In the genomic region with DNA sequence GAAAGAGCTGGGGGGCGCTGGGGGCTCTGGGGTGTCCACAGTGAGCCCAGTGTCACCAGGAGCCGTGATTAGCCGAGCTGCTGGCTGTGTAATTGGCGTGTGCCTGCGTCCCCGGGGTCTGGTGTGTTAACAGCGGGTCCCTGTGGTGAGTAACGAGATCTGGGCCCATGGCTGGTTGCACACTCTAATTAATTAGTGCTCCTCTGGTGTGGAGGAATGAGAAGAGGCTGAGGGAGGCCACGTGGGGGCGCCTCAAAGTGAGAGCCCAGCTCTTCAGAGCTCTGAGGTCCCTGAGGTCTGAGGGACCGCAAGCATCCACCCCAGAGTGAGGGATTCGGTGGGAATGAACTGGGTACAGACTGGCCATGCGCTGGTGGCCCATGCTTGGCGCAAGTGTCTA, we compare ENCODE assay signal across 8 mouse cellular contexts. TPM values are rescaled to one million over a fixed set of nuclear protein-coding genes. Genes with fewer than 3 reads are reported as not detected.
A peak's percentile ranks its signal among the peaks of the same experiment; 100 is the strongest.
DNase-seq lines count a peak whose midpoint lies in the region; ATAC-seq and TF ChIP-seq lines count a peak whose summit lies in the region.

No protein-coding gene starts in this region.

- H3K36me3 ChIP-seq in intestine, postnatal 0 days (ENCODE audit: control insufficient read depth, insufficient read depth), result no peaks in the 10 kb centered on the region; the same call in 1 of the 2 replicates
- no peaks in the 10 kb centered on the region for H3K36me3 ChIP-seq in intestine, embryonic 15.5 days

- H3K27me3 ChIP-seq in intestine, postnatal 0 days (replicated peaks; ENCODE audit: control insufficient read depth, insufficient read depth, low read length), result peaks cover 10% of the 10 kb centered on the region
- peaks cover 27% of the 10 kb centered on the region; the same call in 1 of the 2 replicates for H3K27me3 ChIP-seq in intestine, embryonic 15.5 days (replicated peaks)
- no peaks in the 10 kb centered on the region for H3K27me3 ChIP-seq in cerebellum, adult 2 months (ENCODE audit: control insufficient read depth, insufficient read depth, low read length)

- 53% methylated on average over 14 of the region's 14 CpGs for WGBS in intestine, postnatal 0 days
- 56% methylated on average over 14 of the region's 14 CpGs for WGBS in intestine, embryonic 15.5 days
- 27% methylated on average over 14 of the region's 14 CpGs for WGBS in cerebellum, adult 2 months

- ATAC-seq in intestine, postnatal 0 days, result no peak
- no peak for ATAC-seq in intestine, embryonic 15.5 days
- ATAC-seq in granulocyte monocyte progenitor cell, adult 5-6 weeks (replicated peaks; ENCODE audit: poor library complexity, severe bottlenecking), result peak; percentile 28
- no peak for ATAC-seq in erythroblast, adult 5-6 weeks (replicated peaks; ENCODE audit: low FRiP score, poor library complexity, severe bottlenecking)

- no peaks in the 10 kb centered on the region for H3K4me1 ChIP-seq in intestine, postnatal 0 days (replicated peaks; ENCODE audit: control insufficient read depth, insufficient read depth, low read length)
- H3K4me1 ChIP-seq in intestine, embryonic 15.5 days (replicated peaks), result 0 out of 2 replicates have a peak, but pooled peaks cover 6% of the 10 kb centered on the region
- H3K4me1 ChIP-seq in cerebellum, adult 2 months (ENCODE audit: control insufficient read depth, insufficient read depth, low read length), result peaks cover 37% of the 10 kb centered on the region

- H3K4me3 ChIP-seq in intestine, postnatal 0 days (ENCODE audit: low read depth, low read length), result no peak overlapping the region
- H3K4me3 ChIP-seq in intestine, embryonic 15.5 days (replicated peaks), result no peak overlapping the region
- no peak overlapping the region for H3K4me3 ChIP-seq in cerebellum, adult 2 months (replicated peaks; ENCODE audit: insufficient read depth, low read depth, low read length)

- no peaks in the 10 kb centered on the region for H3K9me3 ChIP-seq in intestine, postnatal 0 days (ENCODE audit: control insufficient read depth)
- no peaks in the 10 kb centered on the region for H3K9me3 ChIP-seq in intestine, embryonic 15.5 days

- TF ChIP-seq CTCF in intestine, postnatal 0 days (IDR thresholded peaks at IDR 0.05; ENCODE audit: low read depth), result peak; percentile 30
- 0 out of 2 replicates have a peak, but pooled peaks have one; percentile 29 for TF ChIP-seq CTCF in cerebellum, adult 2 months (IDR thresholded peaks at IDR 0.05; ENCODE audit: borderline replicate concordance, insufficient read depth, low read depth, low read length)

- TF ChIP-seq POLR2A in cerebellum, adult 2 months (IDR thresholded peaks at IDR 0.05; ENCODE audit: borderline replicate concordance, insufficient read depth, low read length), result no peak

- no peak overlapping the region for H3K9ac ChIP-seq in intestine, postnatal 0 days (ENCODE audit: low read depth, low read length)
- no peak overlapping the region for H3K9ac ChIP-seq in intestine, embryonic 15.5 days

- DNase-seq in 416B (ENCODE audit: low read depth), result peak; percentile 13
- peak; percentile 47 to 61 for DNase-seq in cerebellum, adult 2 months
- no peak for DNase-seq in heart, postnatal 4 days
- DNase-seq in c-Kit-positive CD71-positive TER-119-positive erythroid progenitor cells, embryonic 14.5 days (ENCODE audit: low spot score), result no peak

- H3K4me2 ChIP-seq in intestine, postnatal 0 days (replicated peaks; ENCODE audit: low read depth), result no peak overlapping the region
- no peak overlapping the region for H3K4me2 ChIP-seq in intestine, embryonic 15.5 days (replicated peaks)

- H3K27ac ChIP-seq in intestine, postnatal 0 days (ENCODE audit: low read depth, low read length), result no peak overlapping the region
- no peak overlapping the region for H3K27ac ChIP-seq in intestine, embryonic 15.5 days
- no peak overlapping the region for H3K27ac ChIP-seq in cerebellum, adult 2 months (ENCODE audit: insufficient read depth, low read length)

RNA-seq across cellular contexts. Expression of a gene that starts 13.1 kb away (rescaled TPM):
- polyA plus RNA-seq in intestine, postnatal 0 days (2015; fragmentation: Nextera tagmentation; extraction: Ambion mirVana), result 14.2 and 14.4 TPM in 2 replicates
- polyA plus RNA-seq in intestine, embryonic 15.5 days (2015; fragmentation: Nextera tagmentation; extraction: Ambion mirVana), result 27.7 and 28.5 TPM in 2 replicates
- polyA plus RNA-seq in cerebellum, adult 2 months (2012; rRNA removed), result 55.8 and 56.0 TPM in 2 replicates
- 10.8 and 19.3 TPM in 2 replicates for total RNA-seq in granulocyte monocyte progenitor cell, adult 5-6 weeks (2014; fragmentation: Nextera tagmentation)
- total RNA-seq in granulocyte monocyte progenitor cell, adult 5-6 weeks (2017), result 5.1 and 12.2 TPM in 2 replicates
- 10 to 100 TPM; 65.6 to 71.0 TPM for total RNA-seq in heart, postnatal 4 days (2021)
- total RNA-seq in erythroblast, adult 5-6 weeks (2015; ENCODE audit: low replicate concordance), result 122 and 194 TPM in 2 replicates
- total RNA-seq in erythroblast, adult 5-6 weeks (2017; ENCODE audit: low replicate concordance), result 216 and 452 TPM in 2 replicates

Comparison
In these comparisons a context has a peak if more than half of its experiments do, and no peak if none do; other contexts are left out.
1. DNase-seq: peak in 416B (single experiment) and cerebellum, adult 2 months (2 of 2); none in heart, postnatal 4 days (single experiment) and c-Kit-positive CD71-positive TER-119-positive erythroid progenitor cells, embryonic 14.5 days (single experiment).